In genomic region chr19:7034006-7034405, GRCm38 (mm10) we compare ENCODE assay signal across 23 mouse cellular contexts. TPM values are rescaled to one million over a fixed set of nuclear protein-coding genes. Genes with fewer than 3 reads are reported as not detected.
DNase-seq lines count a peak whose midpoint lies in the region; TF ChIP-seq lines count a peak whose summit lies in the region.
"Had no signal": no experiment of that assay in that cellular context is flagged by ENCODE, and none has a peak within 500 bp of the region (broad histone marks: within the 10 kb centered on the region; RNA-seq: fewer than 3 reads in every experiment).

No protein-coding gene starts in this region.

- H3K4me3 ChIP-seq in layer of hippocampus, adult 2 months: no peak overlapping the region
- no peak overlapping the region for H3K4me3 ChIP-seq in E14TG2a.4 (replicated peaks; ENCODE audit: low read length)
- no peak overlapping the region for H3K4me3 ChIP-seq in ES-Bruce4 (ENCODE audit: low read depth, low read length)
- H3K4me3 ChIP-seq: embryonic facial prominence, embryonic 12.5 days; embryonic facial prominence, embryonic 15.5 days; heart, adult 2 months; heart, embryonic 10.5 days; hindbrain, embryonic 12.5 days; hindbrain, embryonic 15.5 days had no signal

- H3K4me1 ChIP-seq in E14TG2a.4 (replicated peaks; ENCODE audit: low read depth, low read length) (peaks cover 61% of the 10 kb centered on the region), ES-Bruce4 (ENCODE audit: control insufficient read depth, insufficient read depth, low read length) (no peaks in the 10 kb centered on the region)

- H3K27me3 ChIP-seq in E14TG2a.4 (ENCODE audit: insufficient read depth, low read length) (no peaks in the 10 kb centered on the region), ES-Bruce4 (ENCODE audit: control insufficient read depth, insufficient read depth, low read length, poor library complexity, severe bottlenecking) (no peaks in the 10 kb centered on the region)
- H3K27me3 ChIP-seq: CH12.LX; embryonic facial prominence, embryonic 12.5 days; embryonic facial prominence, embryonic 15.5 days; hindbrain, embryonic 12.5 days; hindbrain, embryonic 15.5 days had no signal

- H3K27ac ChIP-seq in layer of hippocampus, adult 2 months: no peak overlapping the region
- no peak overlapping the region for H3K27ac ChIP-seq in ES-Bruce4 (ENCODE audit: insufficient read depth, low read length)
- H3K27ac ChIP-seq: embryonic facial prominence, embryonic 12.5 days; embryonic facial prominence, embryonic 15.5 days; heart, adult 2 months; heart, embryonic 10.5 days; hindbrain, embryonic 12.5 days; hindbrain, embryonic 15.5 days had no signal

- no peak for TF ChIP-seq EP300 in ES-Bruce4 (IDR thresholded peaks at IDR 0.05; ENCODE audit: insufficient read depth, low read depth, low read length)

- H3K9me3 ChIP-seq in E14TG2a.4 (ENCODE audit: low read length) (no peaks in the 10 kb centered on the region), ES-Bruce4 (replicated peaks; ENCODE audit: control insufficient read depth, insufficient read depth, low read length, poor library complexity, severe bottlenecking) (no peaks in the 10 kb centered on the region)
- H3K9me3 ChIP-seq: embryonic facial prominence, embryonic 12.5 days; embryonic facial prominence, embryonic 15.5 days; G1E; heart, embryonic 10.5 days; hindbrain, embryonic 12.5 days; hindbrain, embryonic 15.5 days had no signal

- H3K36me3 ChIP-seq in E14TG2a.4 (ENCODE audit: insufficient read depth, low read length) (peaks cover 98% of the 10 kb centered on the region), ES-Bruce4 (ENCODE audit: control insufficient read depth, insufficient read depth, low read length, poor library complexity, severe bottlenecking) (peaks cover 71% of the 10 kb centered on the region)

- no peak for DNase-seq in layer of hippocampus, adult 2 months (ENCODE audit: low spot score in 2 of 2)
- no peak for DNase-seq in layer of hippocampus, adult 9-11 months
- peak; percentile 57 for DNase-seq in R1 (ENCODE audit: low read depth, low spot score)
- no peak for DNase-seq in spleen, postnatal 14 days (ENCODE audit: low spot score in 2 of 2)
- no peak for DNase-seq in neural tube, embryonic 10.5 days (ENCODE audit: extremely low spot score, low spot score)
- DNase-seq: adrenal gland, postnatal 10 days; adrenal gland, postnatal 36 days; cerebellum, adult 18-20 months; cerebellum, adult 9-10 months; cerebellum, postnatal 14 days; forebrain, postnatal 0 days; gastrocnemius, postnatal 25 days; heart, adult 2 months had no signal

- TF ChIP-seq POLR2A in ES-Bruce4 (IDR thresholded peaks at IDR 0.05; ENCODE audit: insufficient read depth, low read length): no peak

- no peak overlapping the region for H3K9ac ChIP-seq in ES-Bruce4 (ENCODE audit: low read depth, poor library complexity, severe bottlenecking)
- H3K9ac ChIP-seq: embryonic facial prominence, embryonic 12.5 days; embryonic facial prominence, embryonic 15.5 days; forebrain, postnatal 0 days; hindbrain, embryonic 12.5 days; hindbrain, embryonic 15.5 days had no signal

- TF ChIP-seq CTCF in layer of hippocampus, adult 2 months (conservative IDR thresholded peaks at IDR 0.05): peak; percentile 14; the same call in 1 of the 2 replicates
- TF ChIP-seq CTCF in E14TG2a.4 (conservative IDR thresholded peaks at IDR 0.05; ENCODE audit: low read length): peak; percentile 35
- peak; percentile 34 for TF ChIP-seq CTCF in ES-Bruce4 (IDR thresholded peaks at IDR 0.05; ENCODE audit: low read depth, low read length)

RNA-seq across cellular contexts. Expression of gene Stip1, which starts 5.8 kb away (rescaled TPM):
- 100 to 1,000 TPM; 179 to 195 TPM for total RNA-seq in layer of hippocampus, adult 2 months (2021)
- 519 and 544 TPM in 2 replicates for polyA plus RNA-seq in ES-Bruce4 (2011; ENCODE audit: insufficient read depth, insufficient read length, low read depth, missing spikeins)

RNA-seq across cellular contexts. Expression of gene Fermt3, which starts 14.7 kb away (rescaled TPM):
- total RNA-seq in layer of hippocampus, adult 2 months (2021): 1 to 10 TPM; 3.6 to 5.0 TPM
- 0.59 and 1.0 TPM in 2 replicates for polyA plus RNA-seq in ES-Bruce4 (2011; ENCODE audit: insufficient read depth, insufficient read length, low read depth, missing spikeins)

RNA-seq across cellular contexts. Expression of gene Macrod1, which starts 22.6 kb away (rescaled TPM):
- 10 to 100 TPM; 20.3 to 22.4 TPM for total RNA-seq in layer of hippocampus, adult 2 months (2021)
- polyA plus RNA-seq in ES-Bruce4 (2011; ENCODE audit: insufficient read depth, insufficient read length, low read depth, missing spikeins): 6.7 and 7.6 TPM in 2 replicates
- total RNA-seq: CH12.LX, G1E had no signal

RNA-seq across cellular contexts. Expression of gene Trpt1, which starts 38.1 kb away (rescaled TPM):
- total RNA-seq in layer of hippocampus, adult 2 months (2021): 10 to 100 TPM; 17.4 to 19.2 TPM
- polyA plus RNA-seq in ES-Bruce4 (2011; ENCODE audit: insufficient read depth, insufficient read length, low read depth, missing spikeins): 7.3 and 8.4 TPM in 2 replicates
- total RNA-seq: common myeloid progenitor, adult 5-6 weeks had no signal

RNA-seq across cellular contexts. Expression of gene Nudt22, which starts 38.1 kb away (rescaled TPM):
- 10 to 100 TPM; 13.2 to 15.5 TPM for total RNA-seq in layer of hippocampus, adult 2 months (2021)
- 6.8 and 7.7 TPM in 2 replicates for polyA plus RNA-seq in ES-Bruce4 (2011; ENCODE audit: insufficient read depth, insufficient read length, low read depth, missing spikeins)
